Mouse (Mus musculus): ENCODE results near the gene Cyp4a31.

GRCm38 (mm10) chr4:115521766-115522165, 41.7 kb upstream of the Cyp4a31 start:
- TF ChIP-seq CTCF (IDR thresholded peaks at IDR 0.05; ENCODE audit: control insufficient read depth, insufficient read depth, low read length) (no peak), POLR2A (IDR thresholded peaks at IDR 0.05; ENCODE audit: borderline replicate concordance, control insufficient read depth, low read depth, low read length) (no peak)

Data from bone marrow, adult 2 months (tissue).